ENCODE assay signal across 12 mouse cellular contexts in genomic region chr15:78683474-78683873, GRCm38 (mm10). TPM values are rescaled to one million over a fixed set of nuclear protein-coding genes. Genes with fewer than 3 reads are reported as not detected.
DNase-seq lines count a peak whose midpoint lies in the region; ATAC-seq and TF ChIP-seq lines count a peak whose summit lies in the region.
"Had no signal": no experiment of that assay in that cellular context is flagged by ENCODE, and none has a peak within 500 bp of the region (broad histone marks: within the 10 kb centered on the region; RNA-seq: fewer than 3 reads in every experiment).

No protein-coding gene starts in this region.

- peaks cover 6% of the 10 kb centered on the region; the same call in 1 of the 2 replicates for H3K27me3 ChIP-seq in liver, postnatal 0 days (ENCODE audit: insufficient read depth, low read length)
- peaks cover 57% of the 10 kb centered on the region for H3K27me3 ChIP-seq in liver, embryonic 12.5 days (replicated peaks)
- H3K27me3 ChIP-seq in forebrain, embryonic 15.5 days = no peaks in the 10 kb centered on the region
- H3K27me3 ChIP-seq in midbrain, embryonic 13.5 days = no peaks in the 10 kb centered on the region

- 35% methylated on average over 8 of the region's 8 CpGs for WGBS in liver, postnatal 0 days (ENCODE audit: insufficient replicate concordance)
- 21% methylated on average over 8 of the region's 8 CpGs for WGBS in liver, embryonic 12.5 days (ENCODE audit: insufficient replicate concordance)
- 6% methylated on average over 8 of the region's 8 CpGs for WGBS in forebrain, embryonic 15.5 days
- WGBS in midbrain, embryonic 13.5 days = 8% methylated on average over 8 of the region's 8 CpGs

- peak overlapping the region; percentile 30; the same call in 1 of the 2 replicates for H3K27ac ChIP-seq in liver, postnatal 0 days (ENCODE audit: low read depth)
- H3K27ac ChIP-seq in liver, embryonic 12.5 days = no peak overlapping the region
- H3K27ac ChIP-seq in forebrain, embryonic 15.5 days (replicated peaks) = peak overlapping the region; percentile 93
- peak overlapping the region; percentile 88 for H3K27ac ChIP-seq in midbrain, embryonic 13.5 days
- H3K27ac ChIP-seq: embryonic facial prominence, embryonic 15.5 days; heart, embryonic 15.5 days; liver, embryonic 14.5 days had no signal

- H3K4me1 ChIP-seq in liver, postnatal 0 days (ENCODE audit: insufficient read depth) = no peaks in the 10 kb centered on the region
- no peaks in the 10 kb centered on the region for H3K4me1 ChIP-seq in liver, embryonic 12.5 days
- H3K4me1 ChIP-seq in forebrain, embryonic 15.5 days = peaks cover 40% of the 10 kb centered on the region
- H3K4me1 ChIP-seq in midbrain, embryonic 13.5 days (replicated peaks) = peaks cover 90% of the 10 kb centered on the region

- no peak for TF ChIP-seq CTCF in liver, postnatal 0 days (IDR thresholded peaks at IDR 0.05; ENCODE audit: low read depth)

- H3K4me2 ChIP-seq in liver, postnatal 0 days (ENCODE audit: low read depth, low read length) = no peak overlapping the region
- H3K4me2 ChIP-seq in liver, embryonic 12.5 days = no peak overlapping the region
- peak overlapping the region; percentile 20 for H3K4me2 ChIP-seq in forebrain, embryonic 15.5 days (replicated peaks)
- peak overlapping the region; percentile 23 for H3K4me2 ChIP-seq in midbrain, embryonic 13.5 days (replicated peaks)
- H3K4me2 ChIP-seq: embryonic facial prominence, embryonic 15.5 days; heart, embryonic 15.5 days had no signal

- no peak for ATAC-seq in liver, postnatal 0 days
- no peak for ATAC-seq in liver, embryonic 12.5 days
- peak; percentile 66 for ATAC-seq in forebrain, embryonic 15.5 days (replicated peaks)
- ATAC-seq in midbrain, embryonic 13.5 days = peak; percentile 62

- DNase-seq in liver, postnatal 0 days = no peak
- DNase-seq in thymus, postnatal 25 days = peak; percentile 50
- DNase-seq in gastrocnemius, postnatal 25 days = no peak
- no peak for DNase-seq in urinary bladder, postnatal 14 days (ENCODE audit: low spot score)
- DNase-seq in adrenal gland, adult 2 months = no peak

- no peak overlapping the region for H3K4me3 ChIP-seq in liver, postnatal 0 days (ENCODE audit: low read depth, low read length)
- no peak overlapping the region for H3K4me3 ChIP-seq in liver, embryonic 12.5 days
- H3K4me3 ChIP-seq in forebrain, embryonic 15.5 days = no peak overlapping the region
- H3K4me3 ChIP-seq in midbrain, embryonic 13.5 days (replicated peaks) = no peak overlapping the region
- H3K4me3 ChIP-seq: embryonic facial prominence, embryonic 15.5 days; heart, embryonic 15.5 days had no signal

- H3K36me3 ChIP-seq in liver, postnatal 0 days (replicated peaks; ENCODE audit: insufficient read depth, low read length) = no peaks in the 10 kb centered on the region
- no peaks in the 10 kb centered on the region for H3K36me3 ChIP-seq in liver, embryonic 12.5 days
- H3K36me3 ChIP-seq in forebrain, embryonic 15.5 days = no peaks in the 10 kb centered on the region
- no peaks in the 10 kb centered on the region for H3K36me3 ChIP-seq in midbrain, embryonic 13.5 days
- H3K36me3 ChIP-seq: embryonic facial prominence, embryonic 15.5 days; heart, embryonic 15.5 days had no signal

- no peaks in the 10 kb centered on the region for H3K9me3 ChIP-seq in liver, postnatal 0 days (ENCODE audit: low read length)
- H3K9me3 ChIP-seq in liver, embryonic 12.5 days (replicated peaks) = no peaks in the 10 kb centered on the region
- H3K9me3 ChIP-seq in forebrain, embryonic 15.5 days = no peaks in the 10 kb centered on the region
- H3K9me3 ChIP-seq in midbrain, embryonic 13.5 days = no peaks in the 10 kb centered on the region
- H3K9me3 ChIP-seq: embryonic facial prominence, embryonic 15.5 days; heart, embryonic 15.5 days had no signal

- no peak for TF ChIP-seq EP300 in liver, postnatal 0 days (IDR thresholded peaks at IDR 0.05; ENCODE audit: low read depth)

- no peak overlapping the region for H3K9ac ChIP-seq in liver, postnatal 0 days (replicated peaks)
- no peak overlapping the region for H3K9ac ChIP-seq in liver, embryonic 12.5 days
- H3K9ac ChIP-seq in forebrain, embryonic 15.5 days (replicated peaks) = no peak overlapping the region; the same call in 1 of the 2 replicates
- H3K9ac ChIP-seq in midbrain, embryonic 13.5 days (replicated peaks) = 0 out of 2 replicates have a peak overlapping the region, but pooled peaks have one; percentile 44
- H3K9ac ChIP-seq: embryonic facial prominence, embryonic 15.5 days; heart, embryonic 15.5 days; liver, embryonic 14.5 days had no signal

RNA-seq across cellular contexts. Expression of gene Elfn2, which starts 35.1 kb away (rescaled TPM):
- polyA plus RNA-seq in liver, postnatal 0 days (2015; fragmentation: Nextera tagmentation; extraction: Ambion mirVana) = not detected in 2 replicates
- polyA plus RNA-seq in liver, embryonic 12.5 days (2016; fragmentation: Nextera tagmentation; extraction: Ambion mirVana) = not detected in 2 replicates
- polyA plus RNA-seq in forebrain, embryonic 15.5 days (2015; fragmentation: Nextera tagmentation; extraction: Ambion mirVana) = 6.2 and 6.8 TPM in 2 replicates
- polyA plus RNA-seq in midbrain, embryonic 13.5 days (2015; fragmentation: Nextera tagmentation; extraction: Ambion mirVana) = 3.0 and 3.3 TPM in 2 replicates
- total RNA-seq in gastrocnemius, postnatal 25 days (2021) = under 1 TPM; 0.05 to 0.31 TPM
- total RNA-seq in adrenal gland, adult 2 months (2021) = 1 to 10 TPM; 3.2 to 3.6 TPM
- polyA plus RNA-seq in adrenal gland, adult 2 months (2012; rRNA removed) = 1.7 and 2.3 TPM in 2 replicates
- polyA plus RNA-seq: C2C12; liver, embryonic 14.5 days had no signal

Comparison
In these comparisons a context has a peak if more than half of its experiments do, and no peak if none do; other contexts are left out.
1. ATAC-seq: peak in forebrain, embryonic 15.5 days (single experiment) and midbrain, embryonic 13.5 days (single experiment); none in liver, postnatal 0 days (single experiment) and liver, embryonic 12.5 days (single experiment).
2. H3K4me2 ChIP-seq: peak in forebrain, embryonic 15.5 days (single experiment) and midbrain, embryonic 13.5 days (single experiment); none in liver, postnatal 0 days (single experiment) and liver, embryonic 12.5 days (single experiment).